Mouse (Mus musculus): ENCODE measurements around the gene Spon1. TPM values are rescaled to one million over a fixed set of nuclear protein-coding genes. Genes with fewer than 3 reads are reported as not detected.

Gene Spon1
- total and polyA plus RNA-seq, 3 experiments, result not detected

GRCm38 (mm10) chr7:114005499-114005898 lies 239.7 kb downstream of the Spon1 start:
- Histone ChIP-seq H3K27ac (ENCODE audit: control insufficient read depth, low read depth, low read length) (no peak overlapping the region), H3K9ac (ENCODE audit: control insufficient read depth, low read depth, low read length, poor library complexity, severe bottlenecking) (no peak overlapping the region), H3K9me3 (replicated peaks; ENCODE audit: insufficient read depth, low read length) (no peaks in the 10 kb centered on the region), H3K27me3 (ENCODE audit: control insufficient read depth in 1 of 2, insufficient read depth in 2 of 2, low read length in 2 of 2) (no peaks in the 10 kb centered on the region), H3K79me2 (ENCODE audit: control insufficient read depth, insufficient read depth, low read length, poor library complexity) (no peaks in the 10 kb centered on the region), H3K36me3 (ENCODE audit: control insufficient read depth in 1 of 2, insufficient read depth in 2 of 2, low read length in 2 of 2) (no peaks in the 10 kb centered on the region), H3K4me1 (ENCODE audit: control insufficient read depth in 1 of 2, insufficient read depth in 2 of 2, low read length in 2 of 2) (no peaks in the 10 kb centered on the region), H3K4me3 (ENCODE audit: control insufficient read depth in 1 of 2, insufficient read depth in 1 of 2, low read depth in 2 of 2, low read length in 2 of 2) (no peak overlapping the region)
- no peak for DNase-seq (ENCODE audit: low read depth, low spot score)
- no peak for TF ChIP-seq KAT2A (conservative IDR thresholded peaks at IDR 0.05; ENCODE audit: low read depth, low read length)
- no peak for TF ChIP-seq MXI1 (IDR thresholded peaks at IDR 0.05; ENCODE audit: low read depth, low read length)
- no peak for TF ChIP-seq EP300 (IDR thresholded peaks at IDR 0.05; ENCODE audit: low read depth in 1 of 2, low read length in 2 of 2)
- no peak for TF ChIP-seq TCF12 (IDR thresholded peaks at IDR 0.05; ENCODE audit: low read depth, low read length)
- TF ChIP-seq NRF1 (IDR thresholded peaks at IDR 0.05; ENCODE audit: insufficient read depth, low read depth, low read length, poor library complexity, severe bottlenecking), result no peak
- no peak for TF ChIP-seq ZMIZ1 (IDR thresholded peaks at IDR 0.05; ENCODE audit: low read depth, low read length)
- TF ChIP-seq MEF2A (IDR thresholded peaks at IDR 0.05; ENCODE audit: extremely low read depth, insufficient replicate concordance, low read depth, low read length, poor library complexity, severe bottlenecking), result no peak
- TF ChIP-seq BHLHE40 (IDR thresholded peaks at IDR 0.05; ENCODE audit: borderline replicate concordance, low read depth, low read length), result no peak
- no peak for TF ChIP-seq ZC3H11A (IDR thresholded peaks at IDR 0.05; ENCODE audit: low read depth, low read length)
- no peak for TF ChIP-seq MYB (IDR thresholded peaks at IDR 0.05; ENCODE audit: low read depth, low read length)

- Histone ChIP-seq H3K9me3 (replicated peaks; ENCODE audit: insufficient read depth, low read length) (no peaks in the 10 kb centered on the region), H3K27ac (ENCODE audit: control insufficient read depth, low read depth, low read length) (no peak overlapping the region), H3K36me3 (ENCODE audit: control insufficient read depth in 1 of 2, insufficient read depth in 2 of 2, low read length in 2 of 2) (no peaks in the 10 kb centered on the region), H3K4me3 (ENCODE audit: control insufficient read depth in 1 of 2, insufficient read depth in 1 of 2, low read depth in 2 of 2, low read length in 2 of 2) (no peak overlapping the region), H3K4me1 (ENCODE audit: control insufficient read depth in 1 of 2, insufficient read depth in 2 of 2, low read length in 2 of 2) (no peaks in the 10 kb centered on the region), H3K27me3 (ENCODE audit: control insufficient read depth in 1 of 2, insufficient read depth in 2 of 2, low read length in 2 of 2) (no peaks in the 10 kb centered on the region), H3K79me2 (ENCODE audit: control insufficient read depth, insufficient read depth, low read length, poor library complexity) (no peaks in the 10 kb centered on the region), H3K9ac (ENCODE audit: control insufficient read depth, low read depth, low read length, poor library complexity, severe bottlenecking) (no peak overlapping the region)
- no peak for TF ChIP-seq JUND (IDR thresholded peaks at IDR 0.05; ENCODE audit: low read depth, low read length)
- no peak for TF ChIP-seq KAT2A (conservative IDR thresholded peaks at IDR 0.05; ENCODE audit: low read depth, low read length)
- TF ChIP-seq SIN3A (IDR thresholded peaks at IDR 0.05; ENCODE audit: low read length), result no peak
- TF ChIP-seq NELFE (IDR thresholded peaks at IDR 0.05; ENCODE audit: low read depth, low read length), result no peak
- no peak for TF ChIP-seq GATA1 (IDR thresholded peaks at IDR 0.05; ENCODE audit: low read depth, low read length)
- no peak for TF ChIP-seq MAZ (IDR thresholded peaks at IDR 0.05; ENCODE audit: low read depth, low read length)
- TF ChIP-seq ETS1 (IDR thresholded peaks at IDR 0.05; ENCODE audit: low read depth, low read length), result no peak
- no peak for TF ChIP-seq GABPA (IDR thresholded peaks at IDR 0.05; ENCODE audit: low read depth, low read length)
- DNase-seq (ENCODE audit: low read depth, low spot score), result no peak
These were observed 240.7 kb downstream of the Spon1 start for GRCm38 (mm10) chr7:114006456-114006855.

All from MEL (cell line).